Mouse (Mus musculus) intestine, embryonic 14.5 days (tissue): ENCODE measurements around the gene H2al1b. TPM values are rescaled to one million over a fixed set of nuclear protein-coding genes. Genes with fewer than 3 reads are reported as not detected.
"Not testable (repeated sequence)": the region's sequence is repeated elsewhere in the genome, so short reads cannot be mapped to it uniquely, and the experiment has no call there.

Experiments used
- ATAC-seq: fragments of 200-750 bp; cut with Nextera tagmentation; replicated peaks from 2 replicates; pipeline ENCODE4 v1.8.0; 2017; ENCODE audit warnings: low read depth, moderate number of reproducible peaks, moderate TSS enrichment, moderate library complexity; ENCODE audit not compliant: low FRiP score, low TSS enrichment
- DNase-seq: peaks from one replicate; pipeline ENCODE4 v3.0.0-alpha.2; 2018; ENCODE audit warnings: low spot score
- H3K27ac ChIP-seq: fragments of 300-500 bp; sonication (generic); 2 replicates; pipeline ENCODE4 v1.5.1; 2014; ENCODE audit warnings: low read depth, mild to moderate bottlenecking, control low read depth
- H3K27me3 ChIP-seq: fragments of 300-500 bp; sonication (generic); replicated peaks from 2 replicates; pipeline ENCODE4 v1.6.1; 2014; ENCODE audit warnings: low read length, control low read depth; ENCODE audit not compliant: control insufficient read depth, insufficient read depth
- H3K36me3 ChIP-seq: fragments of 300-500 bp; sonication (generic); 2 replicates; pipeline ENCODE4 v1.6.1; 2014; ENCODE audit warnings: low read length, control low read depth; ENCODE audit not compliant: control insufficient read depth, insufficient read depth
- H3K4me1 ChIP-seq: fragments of 300-500 bp; sonication (generic); replicated peaks from 2 replicates; pipeline ENCODE4 v1.6.1; 2014; ENCODE audit warnings: low read length, control low read depth, mixed read lengths; ENCODE audit not compliant: control insufficient read depth, insufficient read depth
- H3K4me2 ChIP-seq: fragments of 300-500 bp; sonication (generic); 2 replicates; pipeline ENCODE4 v1.6.1; 2014; ENCODE audit warnings: low read length
- H3K4me3 ChIP-seq: fragments of 300-500 bp; sonication (generic); 2 replicates; pipeline ENCODE4 v1.5.1; 2014; ENCODE audit warnings: low read depth, low read length, control low read depth, mixed read lengths
- H3K9ac ChIP-seq: fragments of 300-500 bp; sonication (generic); 2 replicates; pipeline ENCODE4 v1.6.1; 2014; ENCODE audit warnings: mild to moderate bottlenecking, low read length
- H3K9me3 ChIP-seq: fragments of 300-500 bp; sonication (generic); 2 replicates; pipeline ENCODE4 v1.6.1; 2016; ENCODE audit warnings: low read length, control low read depth; ENCODE audit not compliant: control insufficient read depth
- WGBS: fragments of 180-500 bp; shearing (Covaris S2); extraction: QIAGEN DNeasy Blood & Tissue Kit; methylation state at CpG from one replicate; pipeline ENCODE4 v1.1.7; 2014; 5-methylcytosine and 5-hydroxymethylcytosine counted together
- polyA plus RNA-seq: library from polyadenylated mRNA; unstranded; fragments of >200 nt; fragmentation: Nextera tagmentation; extraction: Ambion mirVana; gene quantifications from 2 replicates; pipeline ENCODE4 v1.2.1, GENCODE M21; 2014

H2al1b gene
- polyA plus RNA-seq, 1 experiment from 2014 or later = not detected

- not testable (repeated sequence) for H3K36me3 ChIP-seq, H3K9ac ChIP-seq, DNase-seq, H3K27me3 ChIP-seq, H3K9me3 ChIP-seq, H3K27ac ChIP-seq, H3K4me2 ChIP-seq, ATAC-seq, H3K4me3 ChIP-seq, H3K4me1 ChIP-seq
- WGBS = no CpG with 5 or more reads among the region's 3 CpGs
These were observed 15.7 kb downstream of the H2al1b start, which contains the start of gene H2al1g for GRCm38 (mm10) chrX:11317956-11318355. Gene H2al1g (plus strand): TSS chrX:11318256.

GRCm38 (mm10) chrX:11321192-11321591 lies 19.0 kb downstream of the H2al1b start, which contains the start of gene H2al1h:
Gene H2al1h (plus strand): TSS chrX:11321492.
- no CpG with 5 or more reads among the region's 6 CpGs for WGBS
- ATAC-seq, H3K9ac ChIP-seq, H3K4me2 ChIP-seq, H3K9me3 ChIP-seq, H3K27ac ChIP-seq, DNase-seq, H3K27me3 ChIP-seq, H3K4me3 ChIP-seq, H3K4me1 ChIP-seq, H3K36me3 ChIP-seq: not testable (repeated sequence)

GRCm38 (mm10) chrX:11324359-11324758 lies 22.1 kb downstream of the H2al1b start, which contains the start of gene H2al1i:
Gene H2al1i (plus strand): TSS chrX:11324659.
- not testable (repeated sequence) for H3K4me3 ChIP-seq, H3K9ac ChIP-seq, H3K27me3 ChIP-seq, H3K27ac ChIP-seq, DNase-seq, ATAC-seq, H3K4me2 ChIP-seq, H3K4me1 ChIP-seq, H3K36me3 ChIP-seq, H3K9me3 ChIP-seq
- WGBS = no CpG with 5 or more reads among the region's 5 CpGs

- H3K9ac ChIP-seq, H3K4me3 ChIP-seq, H3K9me3 ChIP-seq, H3K27ac ChIP-seq, H3K36me3 ChIP-seq, DNase-seq, H3K4me1 ChIP-seq, ATAC-seq, H3K27me3 ChIP-seq, H3K4me2 ChIP-seq: not testable (repeated sequence)
- 88% methylated on average over 2 of the region's 2 CpGs for WGBS
These were observed 25.3 kb downstream of the H2al1b start, which contains the start of gene H2al1j for GRCm38 (mm10) chrX:11327522-11327921. Gene H2al1j (plus strand): TSS chrX:11327822.

GRCm38 (mm10) chrX:11345762-11346161 lies 43.5 kb downstream of the H2al1b start:
- Histone ChIP-seq H3K9me3 (no peaks in the 10 kb centered on the region), H3K27ac (no peak overlapping the region), H3K27me3 (no peaks in the 10 kb centered on the region), H3K36me3 (no peaks in the 10 kb centered on the region), H3K9ac (no peak overlapping the region), H3K4me1 (no peaks in the 10 kb centered on the region), H3K4me2 (no peak overlapping the region), H3K4me3 (no peak overlapping the region)
- no peak for ATAC-seq
- WGBS = 65% methylated on average over 9 of the region's 9 CpGs
- no peak for DNase-seq

GRCm38 (mm10) chrX:11346756-11347155 lies 44.5 kb downstream of the H2al1b start:
- Histone ChIP-seq H3K27me3 (no peaks in the 10 kb centered on the region), H3K9ac (no peak overlapping the region), H3K4me3 (no peak overlapping the region), H3K4me2 (no peak overlapping the region), H3K27ac (no peak overlapping the region), H3K9me3 (no peaks in the 10 kb centered on the region), H3K36me3 (no peaks in the 10 kb centered on the region), H3K4me1 (no peaks in the 10 kb centered on the region)
- DNase-seq (no peak), ATAC-seq (no peak)
- 95% methylated on average over 3 of the region's 3 CpGs for WGBS

Other genes with a start within 250 kb of the H2al1b start
- gene H2al1a, start 3.2 kb upstream of the H2al1b start, polyA plus RNA-seq = not detected in 2 replicates
- gene H2al1c, start 3.2 kb downstream of the H2al1b start, polyA plus RNA-seq = not detected in 2 replicates
- gene H2al1d, start 6.4 kb downstream of the H2al1b start, polyA plus RNA-seq = not detected in 2 replicates
- gene H2al1e, start 9.5 kb downstream of the H2al1b start, polyA plus RNA-seq = not detected in 2 replicates
- not detected in 2 replicates for gene H2al1f, start 12.7 kb downstream of the H2al1b start, polyA plus RNA-seq
- gene H2al1g, start 15.8 kb downstream of the H2al1b start, polyA plus RNA-seq = not detected in 2 replicates
- not detected in 2 replicates for gene H2al1h, start 19.1 kb downstream of the H2al1b start, polyA plus RNA-seq
- gene H2al1i, start 22.2 kb downstream of the H2al1b start, polyA plus RNA-seq = not detected in 2 replicates
- not detected in 2 replicates for gene H2al1j, start 25.4 kb downstream of the H2al1b start, polyA plus RNA-seq